Mouse (Mus musculus) embryonic fibroblast, embryonic 13.5 days (primary cell): ENCODE data around the gene Cic. TPM values are rescaled to one million over a fixed set of nuclear protein-coding genes. Genes with fewer than 3 reads are reported as not detected.
"Not testable (repeated sequence)": the region's sequence is repeated elsewhere in the genome, so short reads cannot be mapped to it uniquely, and the experiment has no call there.

ENCODE experiments used
- H3K27ac ChIP-seq: 2 replicates; pipeline ENCODE4 v1.5.1; 2012; ENCODE audit warnings: low read length, control low read depth, inconsistent platforms; ENCODE audit not compliant: insufficient read depth
- H3K4me1 ChIP-seq: 2 replicates; pipeline ENCODE4 v1.6.1; 2011; ENCODE audit warnings: low read length; ENCODE audit not compliant: control insufficient read depth, insufficient read depth
- H3K4me3 ChIP-seq: 2 replicates; pipeline ENCODE4 v1.5.1; 2011; ENCODE audit warnings: mild to moderate bottlenecking, control low read depth, low read length; ENCODE audit not compliant: insufficient read depth
- CTCF ChIP-seq: IDR thresholded peaks from 2 replicates; pipeline ENCODE4 v1.5.1; 2011; ENCODE audit warnings: mild to moderate bottlenecking, control low read depth, low read length, moderate library complexity, borderline replicate concordance; ENCODE audit not compliant: insufficient read depth
- POLR2A ChIP-seq: IDR thresholded peaks from 2 replicates; pipeline ENCODE4 v1.6.1; 2011; ENCODE audit warnings: low read depth, mild to moderate bottlenecking, control low read depth, low read length, moderate library complexity
- polyA plus RNA-seq: library from polyadenylated mRNA; stranded (reverse); fragments of >200 nt; gene quantifications from 2 replicates; pipeline ENCODE4 v1.2.4, GENCODE M21; 2011; ENCODE audit warnings: low read depth; ENCODE audit not compliant: missing spikeins, insufficient read length

Gene Cic
- polyA plus RNA-seq, 1 experiment: 152 TPM

- peak overlapping the region; percentile 44 for H3K4me3 ChIP-seq
- 0 out of 2 replicates have a peak, but pooled peaks cover under 1% of the 10 kb centered on the region for H3K4me1 ChIP-seq
- H3K27ac ChIP-seq: peak overlapping the region; percentile 93
- TF ChIP-seq POLR2A (peak; percentile 42), CTCF (no peak)
These were observed 16.3 kb upstream of the Cic start for GRCm38 (mm10) chr7:25251071-25251791.

GRCm38 (mm10) chr7:25251822-25252221 lies 15.7 kb upstream of the Cic start:
- H3K4me3 ChIP-seq: peak overlapping the region; percentile 44; the same call in 1 of the 2 replicates
- H3K4me1 ChIP-seq: no peaks in the 10 kb centered on the region
- peak overlapping the region; percentile 93 for H3K27ac ChIP-seq

GRCm38 (mm10) chr7:25261896-25262295 lies 5.6 kb upstream of the Cic start:
- TF ChIP-seq CTCF (no peak), POLR2A (no peak)
- H3K4me3 ChIP-seq: no peak overlapping the region
- no peaks in the 10 kb centered on the region for H3K4me1 ChIP-seq
- no peak overlapping the region for H3K27ac ChIP-seq

More at GRCm38 (mm10) chr7:25251822-25252221, 15.7 kb upstream of the Cic start:
- TF ChIP-seq CTCF (no peak), POLR2A (peak; percentile 48; the same call in 1 of the 2 replicates)

GRCm38 (mm10) chr7:25263968-25264870 lies 3.3 kb upstream of the Cic start:
- H3K4me3 ChIP-seq: no peak overlapping the region
- no peak for TF ChIP-seq CTCF
- no peak for TF ChIP-seq POLR2A
- H3K27ac ChIP-seq: no peak overlapping the region
- no peaks in the 10 kb centered on the region for H3K4me1 ChIP-seq

- H3K27ac ChIP-seq, H3K4me3 ChIP-seq, H3K4me1 ChIP-seq: not testable (repeated sequence)
These were observed 1.8 kb upstream of the Cic start for GRCm38 (mm10) chr7:25265743-25266142.

GRCm38 (mm10) chr7:25266180-25266962 lies 1.1 kb upstream of the Cic start:
- TF ChIP-seq POLR2A: no peak
- no peak for TF ChIP-seq CTCF
- Histone ChIP-seq H3K4me3 (no peak overlapping the region), H3K4me1 (peaks cover 4% of the 10 kb centered on the region; the same call in 1 of the 2 replicates), H3K27ac (no peak overlapping the region)

GRCm38 (mm10) chr7:25267751-25268463 lies 403 bp downstream of the Cic start:
- no peak for TF ChIP-seq CTCF
- TF ChIP-seq POLR2A: no peak
- H3K27ac ChIP-seq: peak overlapping the region; percentile 84
- peak overlapping the region; percentile 83 for H3K4me3 ChIP-seq
- H3K4me1 ChIP-seq: peaks cover 4% of the 10 kb centered on the region; the same call in 1 of the 2 replicates

- Histone ChIP-seq H3K4me3 (peak overlapping the region; percentile 83), H3K4me1 (peaks cover 4% of the 10 kb centered on the region; the same call in 1 of the 2 replicates), H3K27ac (peak overlapping the region; percentile 72; the same call in 1 of the 2 replicates)
- TF ChIP-seq CTCF (no peak), POLR2A (no peak)
These were observed 1.1 kb downstream of the Cic start for GRCm38 (mm10) chr7:25268588-25268987.

GRCm38 (mm10) chr7:25269029-25269428 lies 1.5 kb downstream of the Cic start:
- H3K27ac ChIP-seq: peak overlapping the region; percentile 45
- peak overlapping the region; percentile 83 for H3K4me3 ChIP-seq
- peaks cover 4% of the 10 kb centered on the region; the same call in 1 of the 2 replicates for H3K4me1 ChIP-seq
- TF ChIP-seq POLR2A (no peak), CTCF (no peak)
